Mouse (Mus musculus) lung, postnatal 25 days (tissue): ENCODE results near the gene 4921517D22Rik.

Experiments used
- DNase-seq: peaks from one replicate; pipeline ENCODE4 v3.0.0; 2022; ENCODE audit warnings: low spot score

The 4921517D22Rik gene

GRCm38 (mm10) chr13:59690576-59690975, 3.3 kb downstream of the 4921517D22Rik start:
- DNase-seq, result no peak

GRCm38 (mm10) chr13:59689843-59690242, 4.1 kb downstream of the 4921517D22Rik start:
- no peak for DNase-seq

- no peak for DNase-seq
Measured at GRCm38 (mm10) chr13:59689313-59689712, 4.6 kb downstream of the 4921517D22Rik start.

DNA sequence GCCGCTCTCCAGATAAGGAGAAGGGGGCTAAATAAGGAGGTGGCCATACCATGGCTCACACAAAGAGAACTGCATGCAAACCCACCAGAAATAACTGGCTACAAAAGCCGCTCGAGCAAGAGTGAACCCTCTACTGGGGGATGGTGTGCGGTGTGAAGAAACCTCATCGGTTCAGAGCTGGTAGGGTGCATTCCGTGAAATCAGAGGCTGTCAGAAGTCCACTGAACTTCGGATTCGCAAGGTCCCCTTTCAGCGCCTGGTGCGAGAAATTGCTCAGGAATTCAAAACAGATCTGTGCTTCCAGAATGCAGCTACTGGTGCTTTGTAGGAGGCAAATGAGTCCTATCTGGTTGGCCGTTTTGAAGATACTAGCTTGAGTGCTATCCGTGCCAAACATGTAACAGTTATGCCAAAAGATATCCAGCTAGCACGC, 5.6 kb downstream of the 4921517D22Rik start:
- DNase-seq, result no peak

DNA sequence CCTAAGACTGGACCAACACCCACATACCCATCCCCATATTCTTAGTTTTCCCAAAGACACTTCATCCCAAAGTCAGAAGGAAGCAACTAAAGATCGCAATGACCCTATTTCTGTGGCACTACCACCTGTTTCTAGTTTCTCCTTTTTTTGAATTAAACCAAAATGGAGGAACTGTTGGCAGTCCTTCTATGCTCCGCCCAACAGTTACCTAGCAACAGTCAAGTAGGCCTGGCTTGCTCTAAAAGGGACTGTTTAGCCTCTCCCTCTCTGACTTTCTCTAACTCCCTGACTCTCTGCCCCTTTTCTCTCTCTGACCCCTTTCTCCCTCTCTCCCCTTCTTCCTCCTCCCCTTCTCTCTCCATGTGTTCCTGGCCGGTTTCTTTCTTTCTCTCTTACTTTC, 8.7 kb downstream of the 4921517D22Rik start:
- DNase-seq, result no peak

DNA sequence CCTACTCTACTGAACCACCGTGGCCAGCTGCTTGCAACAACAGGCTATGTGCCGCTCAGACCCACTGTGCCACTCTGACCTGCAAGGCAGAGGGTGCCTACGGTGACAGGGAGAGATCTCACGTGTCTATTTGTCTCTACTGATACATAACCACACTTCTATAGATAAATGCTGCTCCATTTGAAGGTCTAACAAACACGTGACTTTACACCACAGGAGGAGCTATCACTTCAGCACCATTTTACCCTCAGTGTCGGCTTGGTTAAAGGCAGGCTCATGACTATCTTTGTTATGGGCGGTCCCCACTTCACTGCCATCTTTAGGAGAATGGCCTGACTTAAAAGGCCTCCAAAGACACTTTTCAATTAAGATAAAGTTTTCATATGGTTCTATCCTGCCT, 11.3 kb downstream of the 4921517D22Rik start:
- DNase-seq, result no peak

DNA sequence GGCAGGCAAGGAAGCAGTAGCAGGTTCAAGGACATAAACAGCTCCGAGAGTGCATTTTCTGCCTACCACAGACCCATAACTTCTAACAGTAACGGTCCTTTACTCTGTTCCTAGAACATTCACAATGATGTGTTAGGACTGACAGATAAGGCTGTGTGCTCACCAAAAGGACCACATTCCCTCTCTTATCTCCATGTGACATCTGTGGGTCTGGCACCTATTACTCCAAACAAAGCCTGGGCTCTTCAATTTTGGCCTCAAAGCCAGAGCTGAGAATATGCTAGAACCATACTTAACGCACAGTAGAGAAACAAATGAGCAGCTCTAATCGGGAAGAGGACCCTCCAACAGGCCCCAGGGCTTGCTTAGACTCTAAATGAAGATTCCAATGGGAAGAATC, 14.0 kb downstream of the 4921517D22Rik start:
- DNase-seq, result no peak

DNA sequence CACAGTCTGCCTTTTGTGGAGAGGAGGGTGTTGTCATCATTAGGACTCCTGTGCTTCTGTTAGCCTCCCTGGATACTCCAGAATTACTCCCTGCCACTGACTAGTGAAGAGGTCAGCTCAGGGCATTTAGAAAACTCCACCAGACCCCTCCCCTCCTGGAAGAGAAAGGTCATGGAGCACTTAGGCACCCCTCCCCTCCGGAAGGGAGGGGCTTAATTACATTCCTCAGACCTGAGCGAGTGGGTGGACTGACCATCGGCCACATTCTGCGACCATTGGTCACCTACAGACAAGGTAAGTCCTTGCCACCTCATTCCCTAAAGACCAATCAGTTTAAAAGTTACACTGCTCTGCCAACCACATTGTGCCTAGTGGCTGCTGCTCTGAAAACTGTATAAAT, 14.6 kb downstream of the 4921517D22Rik start:
- DNase-seq, result no peak

- no peak for DNase-seq
Measured at GRCm38 (mm10) chr13:59676316-59677229, 17.3 kb downstream of the 4921517D22Rik start.

GRCm38 (mm10) chr13:59675151-59676011, 18.5 kb downstream of the 4921517D22Rik start, which contains the start of gene Golm1:
TSS of gene Golm1 (minus strand) at chr13:59675811.
- peak; percentile 70 for DNase-seq

DNA sequence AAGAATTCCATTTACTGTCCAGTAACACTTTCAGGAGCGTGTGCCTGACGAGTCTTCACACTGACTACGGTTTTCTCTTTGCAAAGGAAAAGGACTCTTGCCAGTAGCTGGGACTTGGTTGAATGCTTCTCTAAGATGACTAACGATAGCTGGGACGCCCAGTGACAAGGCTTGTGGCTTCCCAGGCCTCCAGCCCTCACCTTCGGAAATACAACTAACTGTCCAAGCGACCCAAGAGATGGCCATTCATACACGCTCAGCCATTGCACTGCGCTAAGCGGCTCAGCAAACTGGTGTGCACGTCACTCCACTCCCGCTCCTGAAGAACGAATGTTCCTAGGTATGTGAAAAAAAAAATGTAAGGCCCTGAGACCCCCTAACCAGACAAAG, 19.2 kb downstream of the 4921517D22Rik start:
- DNase-seq, result no peak

DNA sequence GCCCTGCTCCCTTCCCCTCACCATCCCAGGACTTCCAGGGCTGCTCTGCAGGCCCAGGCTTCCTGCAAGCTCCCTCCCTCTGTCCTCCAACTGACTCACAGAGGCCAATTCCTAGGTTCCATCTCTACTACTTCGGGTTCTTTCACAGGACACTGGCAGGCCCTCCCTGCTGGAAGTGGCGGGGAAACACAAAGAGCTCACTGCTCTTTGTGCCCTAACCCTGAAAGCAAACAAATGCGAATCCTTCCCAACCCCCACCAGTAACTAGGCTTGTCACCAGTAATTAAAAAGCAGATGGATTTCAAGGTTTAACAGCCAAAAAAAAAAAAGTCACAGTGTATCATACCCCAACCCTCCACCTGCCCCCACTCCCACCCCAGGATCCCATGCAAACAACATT, 19.7 kb downstream of the 4921517D22Rik start:
- DNase-seq, result no peak

DNA sequence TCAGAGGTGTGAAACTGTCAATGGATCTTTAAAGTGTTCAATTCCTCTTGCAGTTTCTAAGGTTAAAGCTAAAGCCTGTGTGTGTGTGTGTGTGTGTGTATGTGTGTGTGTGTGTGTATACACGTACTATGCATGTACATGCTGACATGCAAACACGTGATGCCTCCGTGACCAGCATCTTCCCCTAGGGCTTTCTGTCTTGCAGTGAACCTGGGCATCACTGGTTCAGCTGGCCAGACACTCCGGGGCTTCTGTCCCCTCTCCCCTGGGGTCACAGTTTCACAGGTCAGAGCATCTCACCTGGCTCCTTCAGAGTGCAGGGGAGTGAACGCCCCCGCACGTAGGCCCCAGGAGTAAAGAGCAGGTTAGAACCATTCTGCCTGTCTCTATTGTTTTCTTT, 20.3 kb downstream of the 4921517D22Rik start:
- DNase-seq, result no peak

GRCm38 (mm10) chr13:59672248-59672647, 21.7 kb downstream of the 4921517D22Rik start:
- DNase-seq, result no peak

GRCm38 (mm10) chr13:59671521-59671920, 22.4 kb downstream of the 4921517D22Rik start:
- no peak for DNase-seq

DNA sequence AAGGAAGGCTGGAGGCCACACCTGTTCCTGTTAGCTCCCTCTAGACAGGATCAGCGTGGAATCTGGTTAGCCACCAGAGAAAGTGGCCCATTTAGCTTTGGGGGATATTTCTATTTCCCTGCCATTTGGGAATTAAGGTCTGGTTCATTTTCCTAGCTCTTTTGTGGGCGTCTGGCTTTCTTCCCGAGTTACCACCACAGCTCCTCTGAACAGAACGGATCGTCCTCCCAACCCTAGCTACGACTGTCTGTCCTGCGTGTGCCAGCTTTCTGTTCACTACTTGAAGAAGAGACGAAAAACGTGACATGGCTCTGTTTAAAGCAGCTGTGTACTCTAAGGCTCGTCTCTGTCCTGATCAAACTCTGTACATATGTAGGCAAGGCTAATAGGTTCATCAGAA, 24.0 kb downstream of the 4921517D22Rik start:
- DNase-seq, result no peak

DNA sequence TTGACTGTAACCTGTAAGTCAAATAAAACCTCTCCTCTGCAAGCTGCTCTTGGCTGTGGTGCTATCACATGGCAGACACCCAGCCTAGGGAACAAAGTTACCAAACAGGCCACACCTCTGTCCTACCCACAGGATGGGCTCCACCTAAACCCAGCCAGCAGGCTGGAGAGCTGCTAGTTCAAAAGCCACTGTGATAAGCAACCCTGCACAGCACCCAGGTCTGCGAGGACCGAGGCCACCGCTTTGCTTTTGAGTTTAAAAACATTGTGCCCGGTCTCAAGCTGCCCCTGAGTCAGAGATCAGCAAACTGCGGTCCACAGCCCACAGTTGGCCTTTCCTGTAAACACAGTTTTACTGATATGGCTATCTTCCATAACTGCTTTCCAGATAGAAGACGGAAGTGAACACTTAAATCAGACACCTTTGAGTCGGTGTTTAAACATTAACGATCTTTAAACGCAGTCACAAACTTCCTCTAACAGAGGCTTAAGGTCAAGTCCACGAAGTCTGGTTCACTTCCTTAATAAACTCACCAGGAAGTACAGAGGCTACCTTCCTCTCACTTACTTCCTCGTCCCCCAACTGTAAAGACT, 25.3 kb downstream of the 4921517D22Rik start:
- peak; percentile 88 for DNase-seq

DNA sequence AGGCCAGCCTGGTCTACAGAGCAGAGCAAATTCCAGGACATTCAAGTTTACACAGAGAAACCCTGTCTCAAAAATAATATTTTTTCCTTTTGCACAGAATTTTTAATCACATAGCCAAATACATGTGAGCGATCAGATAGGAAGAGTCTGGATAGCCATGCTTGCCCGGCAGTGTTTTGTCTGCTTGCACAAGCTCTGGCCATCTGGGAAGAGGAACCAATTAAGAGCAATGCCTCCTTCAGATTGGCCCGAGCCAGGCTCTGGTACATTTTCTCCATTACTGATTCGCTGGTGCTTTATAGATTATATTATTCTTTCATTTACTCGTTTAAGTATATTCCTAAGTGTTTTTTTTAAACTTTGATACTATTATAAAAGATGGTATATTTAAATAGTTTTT, 26.1 kb downstream of the 4921517D22Rik start:
- DNase-seq, result no peak

GRCm38 (mm10) chr13:59663939-59664712, 29.8 kb downstream of the 4921517D22Rik start:
- no peak for DNase-seq

DNA sequence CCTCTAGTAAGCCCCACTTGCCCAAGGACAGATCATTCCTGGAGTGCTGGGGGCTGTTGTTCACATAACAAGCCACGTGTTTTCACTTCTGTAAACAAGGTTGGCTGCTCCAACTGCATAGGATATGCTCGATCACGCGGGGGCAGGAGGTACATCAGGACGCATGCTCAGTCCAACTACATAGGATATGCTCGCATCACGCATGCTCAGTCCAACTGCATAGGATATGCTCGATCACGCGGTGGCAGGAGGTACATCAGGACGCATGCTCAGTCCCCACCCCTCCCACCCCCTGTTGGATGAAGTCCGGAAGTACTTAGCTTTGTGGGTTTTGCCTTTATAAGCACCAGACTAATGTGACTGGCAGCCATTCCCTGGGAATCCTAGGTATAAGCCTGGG, 31.9 kb downstream of the 4921517D22Rik start:
- no peak for DNase-seq

DNA sequence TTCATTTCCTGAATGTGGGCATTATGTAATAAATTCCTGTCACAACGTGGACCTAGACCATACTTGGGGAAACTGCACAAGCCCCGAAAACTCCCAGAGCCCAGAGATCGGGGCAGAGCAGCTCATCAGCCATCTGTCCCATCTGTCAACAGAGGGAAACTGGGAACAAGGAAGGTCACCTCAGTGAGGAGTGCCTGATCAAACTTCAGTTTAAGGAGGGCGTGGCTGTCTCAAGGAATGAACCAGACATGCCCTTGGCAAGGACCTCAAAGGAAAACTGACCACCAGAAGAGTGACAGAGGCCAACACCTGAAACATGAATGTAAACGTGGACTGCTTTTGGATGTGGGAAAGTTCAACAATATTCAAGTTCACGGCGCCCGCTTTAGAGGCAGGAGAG, 32.5 kb downstream of the 4921517D22Rik start:
- no peak for DNase-seq

DNA sequence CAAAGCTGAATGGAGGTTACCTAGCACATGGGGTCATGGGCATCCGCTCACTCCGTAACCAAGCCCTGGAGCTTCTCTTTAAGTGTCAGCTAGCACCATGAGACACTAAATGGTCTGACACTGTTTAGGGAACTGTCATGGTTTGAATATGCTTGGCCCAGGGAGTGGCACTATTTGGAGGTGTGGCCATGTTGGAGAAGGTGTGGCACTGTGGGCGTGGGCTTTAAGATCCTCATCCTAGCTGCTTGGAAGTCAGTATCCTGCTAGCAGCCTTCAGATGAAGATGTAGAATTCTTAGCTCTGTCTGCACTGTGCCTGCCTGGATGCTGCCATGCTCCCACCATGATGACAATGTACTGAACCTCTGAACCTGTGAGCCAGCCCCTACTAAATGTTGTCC, 33.5 kb downstream of the 4921517D22Rik start:
- no peak for DNase-seq
